Mouse (Mus musculus): ENCODE data around the gene Cacna2d2. TPM values are rescaled to one million over a fixed set of nuclear protein-coding genes. Genes with fewer than 3 reads are reported as not detected.
"Not testable (repeated sequence)": the region's sequence is repeated elsewhere in the genome, so short reads cannot be mapped to it uniquely, and the experiment has no call there.

Cacna2d2 gene
- polyA plus RNA-seq, 1 experiment, result 0.72 TPM

GRCm38 (mm10) chr9:107567702-107568319 lies 168.4 kb downstream of the Cacna2d2 start, which contains the start of gene Hyal2:
TSS of gene Hyal2 (plus strand) at chr9:107567945.
- H3K4me1 ChIP-seq (ENCODE audit: control insufficient read depth, insufficient read depth, low read length), result peaks cover 20% of the 10 kb centered on the region
- DNase-seq, result peak; percentile 49

GRCm38 (mm10) chr9:107568331-107569261 lies 169.2 kb downstream of the Cacna2d2 start:
- H3K4me3 ChIP-seq (replicated peaks; ENCODE audit: extremely low read depth, low read depth, low read length), result peak overlapping the region; percentile 91
- peak; percentile 85 for DNase-seq
- TF ChIP-seq POLR2A (IDR thresholded peaks at IDR 0.05; ENCODE audit: borderline replicate concordance, extremely low read depth, low read depth, low read length) (no peak; the same call in 1 of the 2 replicates), CTCF (IDR thresholded peaks at IDR 0.05; ENCODE audit: insufficient read depth, low read length) (no peak)
- H3K4me1 ChIP-seq (ENCODE audit: control insufficient read depth, insufficient read depth, low read length), result peaks cover 20% of the 10 kb centered on the region
- WGBS, result under 1% methylated on average over 41 of the region's 41 CpGs

More at GRCm38 (mm10) chr9:107567702-107568319, 168.4 kb downstream of the Cacna2d2 start, which contains the start of gene Hyal2:
- 25% methylated on average over 18 of the region's 18 CpGs for WGBS
- TF ChIP-seq POLR2A (IDR thresholded peaks at IDR 0.05; ENCODE audit: borderline replicate concordance, extremely low read depth, low read depth, low read length) (peak; percentile 85; the same call in 1 of the 2 replicates), CTCF (IDR thresholded peaks at IDR 0.05; ENCODE audit: insufficient read depth, low read length) (no peak)
- H3K4me3 ChIP-seq (replicated peaks; ENCODE audit: extremely low read depth, low read depth, low read length), result peak within 1 kb of the TSS; percentile 91

DNA sequence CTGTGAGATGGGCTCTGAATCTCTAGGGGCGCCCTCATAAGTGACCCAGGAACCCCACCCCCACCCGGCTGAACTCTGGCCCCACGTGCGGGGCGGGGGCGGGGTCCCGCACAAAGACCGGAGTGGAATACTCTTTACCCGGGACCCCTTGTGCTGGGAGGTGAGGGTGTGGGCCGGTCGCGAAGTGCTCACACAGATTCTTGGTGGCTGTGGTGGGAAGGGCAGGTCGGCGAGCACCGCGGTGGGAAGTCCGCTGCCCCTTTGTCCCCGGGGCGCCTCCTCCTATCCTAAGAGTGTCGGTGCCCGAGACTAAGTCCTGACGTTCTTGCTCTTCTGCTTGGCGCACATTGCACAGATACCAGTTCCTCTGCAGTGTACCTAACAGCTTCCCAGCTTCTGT lies 169.9 kb downstream of the Cacna2d2 start:
- H3K4me1 ChIP-seq (ENCODE audit: control insufficient read depth, insufficient read depth, low read length), result peaks cover 16% of the 10 kb centered on the region
- H3K4me3 ChIP-seq (replicated peaks; ENCODE audit: extremely low read depth, low read depth, low read length), result peak overlapping the region; percentile 91
- no peak for TF ChIP-seq CTCF (IDR thresholded peaks at IDR 0.05; ENCODE audit: insufficient read depth, low read length)
- TF ChIP-seq POLR2A (IDR thresholded peaks at IDR 0.05; ENCODE audit: borderline replicate concordance, extremely low read depth, low read depth, low read length), result no peak
- under 1% methylated on average over 23 of the region's 23 CpGs for WGBS
- no peak for DNase-seq

DNA sequence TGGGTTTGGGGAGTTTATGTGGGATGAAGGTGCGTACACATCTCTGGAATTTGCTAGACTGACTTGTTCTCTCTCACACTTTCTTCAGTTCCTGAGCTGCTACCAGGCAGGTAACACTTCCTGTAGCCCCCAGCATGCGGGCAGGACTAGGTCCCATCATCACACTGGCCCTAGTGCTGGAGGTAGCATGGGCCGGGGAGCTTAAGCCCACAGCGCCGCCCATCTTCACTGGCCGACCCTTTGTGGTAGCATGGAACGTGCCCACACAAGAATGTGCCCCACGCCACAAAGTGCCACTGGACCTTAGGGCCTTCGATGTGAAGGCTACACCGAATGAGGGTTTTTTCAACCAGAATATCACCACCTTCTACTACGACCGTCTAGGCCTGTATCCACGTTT lies 170.6 kb downstream of the Cacna2d2 start:
- Histone ChIP-seq H3K4me1 (ENCODE audit: control insufficient read depth, insufficient read depth, low read length) (peaks cover 14% of the 10 kb centered on the region), H3K4me3 (replicated peaks; ENCODE audit: extremely low read depth, low read depth, low read length) (peak overlapping the region; percentile 91)
- peak; percentile 28; the same call in 1 of the 2 replicates for TF ChIP-seq POLR2A (IDR thresholded peaks at IDR 0.05; ENCODE audit: borderline replicate concordance, extremely low read depth, low read depth, low read length)
- TF ChIP-seq CTCF (IDR thresholded peaks at IDR 0.05; ENCODE audit: insufficient read depth, low read length), result no peak
- DNase-seq, result no peak
- WGBS, result 29% methylated on average over 13 of the region's 13 CpGs

DNA sequence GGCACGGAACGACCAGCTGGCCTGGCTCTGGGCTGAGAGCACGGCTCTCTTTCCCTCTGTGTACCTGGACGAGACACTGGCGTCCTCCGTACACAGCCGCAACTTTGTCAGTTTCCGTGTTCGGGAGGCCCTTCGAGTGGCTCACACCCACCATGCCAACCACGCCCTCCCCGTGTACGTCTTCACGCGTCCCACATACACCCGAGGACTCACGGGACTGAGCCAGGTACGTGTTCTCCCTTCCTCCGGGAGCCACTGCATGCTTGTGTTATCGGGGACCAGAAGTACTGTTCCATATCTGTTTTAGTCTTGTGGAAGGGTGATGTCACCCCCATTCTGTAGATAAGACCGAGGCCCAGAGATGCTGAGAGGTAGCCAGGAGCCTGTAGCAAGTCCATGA lies 171.4 kb downstream of the Cacna2d2 start:
- DNase-seq, result no peak
- Histone ChIP-seq H3K4me1 (ENCODE audit: control insufficient read depth, insufficient read depth, low read length) (peaks cover 14% of the 10 kb centered on the region), H3K4me3 (replicated peaks; ENCODE audit: extremely low read depth, low read depth, low read length) (peak overlapping the region; percentile 91)
- no peak for TF ChIP-seq CTCF (IDR thresholded peaks at IDR 0.05; ENCODE audit: insufficient read depth, low read length)
- peak; percentile 47; the same call in 1 of the 2 replicates for TF ChIP-seq POLR2A (IDR thresholded peaks at IDR 0.05; ENCODE audit: borderline replicate concordance, extremely low read depth, low read depth, low read length)
- 54% methylated on average over 21 of the region's 21 CpGs for WGBS

GRCm38 (mm10) chr9:107571534-107572326 lies 172.3 kb downstream of the Cacna2d2 start:
- peaks cover 18% of the 10 kb centered on the region for H3K4me1 ChIP-seq (ENCODE audit: control insufficient read depth, insufficient read depth, low read length)
- H3K4me3 ChIP-seq (replicated peaks; ENCODE audit: extremely low read depth, low read depth, low read length), result peak overlapping the region; percentile 91
- 74% methylated on average over 22 of the region's 22 CpGs for WGBS
- DNase-seq, result no peak
- TF ChIP-seq CTCF (IDR thresholded peaks at IDR 0.05; ENCODE audit: insufficient read depth, low read length) (no peak), POLR2A (IDR thresholded peaks at IDR 0.05; ENCODE audit: borderline replicate concordance, extremely low read depth, low read depth, low read length) (no peak; the same call in 1 of the 2 replicates)

- Histone ChIP-seq H3K4me1 (ENCODE audit: control insufficient read depth, insufficient read depth, low read length) (peaks cover 18% of the 10 kb centered on the region), H3K4me3 (replicated peaks; ENCODE audit: extremely low read depth, low read depth, low read length) (no peak overlapping the region)
- DNase-seq, result no peak
- WGBS, result 93% methylated on average over 2 of the region's 2 CpGs
- TF ChIP-seq POLR2A (IDR thresholded peaks at IDR 0.05; ENCODE audit: borderline replicate concordance, extremely low read depth, low read depth, low read length) (no peak), CTCF (IDR thresholded peaks at IDR 0.05; ENCODE audit: insufficient read depth, low read length) (no peak)
These were observed 172.9 kb downstream of the Cacna2d2 start for GRCm38 (mm10) chr9:107572327-107572662.

DNA sequence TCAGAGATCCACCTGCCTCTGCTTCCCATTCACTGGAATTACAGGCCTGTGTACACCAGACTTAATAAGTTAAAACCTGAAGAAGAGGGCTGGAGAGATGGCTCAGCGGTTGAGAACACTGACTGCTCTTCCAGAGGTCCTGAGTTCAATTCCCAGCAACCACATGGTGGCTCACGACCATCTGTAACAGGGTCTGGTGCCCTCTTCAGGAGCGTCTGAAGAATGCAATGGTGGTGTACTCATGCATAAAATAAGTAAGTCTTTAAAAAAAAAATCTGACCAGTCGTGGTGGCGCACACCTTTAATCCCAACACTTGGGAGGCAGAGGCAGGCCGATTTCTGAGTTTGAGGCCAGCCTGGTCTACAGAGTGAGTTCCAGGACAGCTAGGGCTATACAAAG lies 174.4 kb downstream of the Cacna2d2 start:
- H3K4me3 ChIP-seq (replicated peaks; ENCODE audit: extremely low read depth, low read depth, low read length); DNase-seq: not testable (repeated sequence)
- 90% methylated on average over 6 of the region's 6 CpGs for WGBS
- H3K4me1 ChIP-seq (ENCODE audit: control insufficient read depth, insufficient read depth, low read length), result peaks cover 24% of the 10 kb centered on the region
